Mouse (Mus musculus) midbrain, embryonic 13.5 days (tissue): ENCODE data around the gene Rps19. TPM values are rescaled to one million over a fixed set of nuclear protein-coding genes. Genes with fewer than 3 reads are reported as not detected.
A peak's percentile ranks its signal among the peaks of the same experiment; 100 is the strongest.

Experiments
- ATAC-seq: fragments of 200-750 bp; cut with Nextera tagmentation; 2 replicates; pipeline ENCODE4 v1.8.0; 2017; ENCODE audit warnings: mild to moderate bottlenecking, moderate TSS enrichment, moderate library complexity
- H3K27ac ChIP-seq: fragments of 300-500 bp; sonication (generic); 2 replicates; pipeline ENCODE4 v1.5.1; 2015; ENCODE audit warnings: inconsistent platforms, mild to moderate bottlenecking, moderate library complexity
- H3K27me3 ChIP-seq: fragments of 300-500 bp; sonication (generic); 2 replicates; pipeline ENCODE4 v1.6.1; 2015; ENCODE audit warnings: mild to moderate bottlenecking, inconsistent platforms
- H3K36me3 ChIP-seq: fragments of 300-500 bp; sonication (generic); 2 replicates; pipeline ENCODE4 v1.6.1; 2015; ENCODE audit warnings: mild to moderate bottlenecking, inconsistent platforms
- H3K4me1 ChIP-seq: fragments of 300-500 bp; sonication (generic); replicated peaks from 2 replicates; pipeline ENCODE4 v1.6.1; 2015; ENCODE audit warnings: inconsistent platforms
- H3K4me2 ChIP-seq: fragments of 300-500 bp; sonication (generic); replicated peaks from 2 replicates; pipeline ENCODE4 v1.6.1; 2015; ENCODE audit warnings: moderate library complexity, mild to moderate bottlenecking, inconsistent platforms
- H3K4me3 ChIP-seq: fragments of 300-500 bp; sonication (generic); replicated peaks from 2 replicates; pipeline ENCODE4 v1.5.1; 2015; ENCODE audit warnings: mild to moderate bottlenecking, inconsistent platforms
- H3K9ac ChIP-seq: fragments of 300-500 bp; sonication (generic); replicated peaks from 2 replicates; pipeline ENCODE4 v1.6.1; 2015; ENCODE audit warnings: mild to moderate bottlenecking, inconsistent platforms
- H3K9me3 ChIP-seq: fragments of 300-500 bp; sonication (generic); 2 replicates; pipeline ENCODE4 v1.6.1; 2016; ENCODE audit warnings: mild to moderate bottlenecking, inconsistent platforms
- WGBS: fragments of 180-500 bp; shearing (Covaris S2); methylation state at CpG from one replicate; pipeline ENCODE4 v1.1.7; 2015; 5-methylcytosine and 5-hydroxymethylcytosine counted together
- polyA plus RNA-seq: library from polyadenylated mRNA; unstranded; fragments of >200 nt; fragmentation: Nextera tagmentation; extraction: Ambion mirVana; gene quantifications from 2 replicates; pipeline ENCODE4 v1.2.1, GENCODE M21; 2015

The Rps19 gene
- polyA plus RNA-seq, 1 experiment from 2014 or later, result 1,443 TPM

GRCm38 (mm10) chr7:24896269-24896668 is 12.1 kb downstream of the Rps19 start:
- H3K36me3 ChIP-seq, result peaks cover 2% of the 10 kb centered on the region; the same call in 1 of the 2 replicates
- no peak for ATAC-seq
- 79% methylated on average over 8 of the region's 8 CpGs for WGBS
- no peaks in the 10 kb centered on the region for H3K9me3 ChIP-seq
- no peaks in the 10 kb centered on the region for H3K4me1 ChIP-seq
- no peak overlapping the region for H3K27ac ChIP-seq
- no peak overlapping the region for H3K4me3 ChIP-seq
- H3K9ac ChIP-seq, result no peak overlapping the region
- no peak overlapping the region for H3K4me2 ChIP-seq
- no peaks in the 10 kb centered on the region for H3K27me3 ChIP-seq

- no peak within 1 kb of the TSS for H3K9ac ChIP-seq
- H3K4me3 ChIP-seq, result no peak within 1 kb of the TSS
- H3K36me3 ChIP-seq, result no peaks in the 10 kb centered on the region
- no peaks in the 10 kb centered on the region for H3K9me3 ChIP-seq
- no peak within 1 kb of the TSS for H3K27ac ChIP-seq
- 84% methylated on average over 12 of the region's 12 CpGs for WGBS
- no peaks in the 10 kb centered on the region for H3K4me1 ChIP-seq
- no peak for ATAC-seq
- H3K27me3 ChIP-seq, result no peaks in the 10 kb centered on the region
- no peak within 1 kb of the TSS for H3K4me2 ChIP-seq
Measured at GRCm38 (mm10) chr7:24897224-24897623, 13.1 kb downstream of the Rps19 start, which contains the start of gene Cd79a. TSS of gene Cd79a (plus strand) at chr7:24897381.

- no peaks in the 10 kb centered on the region for H3K27me3 ChIP-seq
- no peaks in the 10 kb centered on the region for H3K9me3 ChIP-seq
- H3K4me2 ChIP-seq, result no peak overlapping the region
- no peak for ATAC-seq
- H3K27ac ChIP-seq, result no peak overlapping the region
- H3K4me1 ChIP-seq, result peaks cover 5% of the 10 kb centered on the region
- 75% methylated on average over 5 of the region's 5 CpGs for WGBS
- no peaks in the 10 kb centered on the region for H3K36me3 ChIP-seq
- no peak overlapping the region for H3K4me3 ChIP-seq
- H3K9ac ChIP-seq, result no peak overlapping the region
Measured at GRCm38 (mm10) chr7:24897959-24898358, 13.8 kb downstream of the Rps19 start.

GRCm38 (mm10) chr7:24901114-24901513 is 16.9 kb downstream of the Rps19 start:
- H3K4me1 ChIP-seq, result peaks cover 31% of the 10 kb centered on the region
- H3K36me3 ChIP-seq, result no peaks in the 10 kb centered on the region
- no peak overlapping the region for H3K9ac ChIP-seq
- no peak overlapping the region for H3K4me2 ChIP-seq
- WGBS, result 75% methylated on average over 6 of the region's 6 CpGs
- H3K27me3 ChIP-seq, result no peaks in the 10 kb centered on the region
- no peak overlapping the region for H3K27ac ChIP-seq
- no peak for ATAC-seq
- H3K9me3 ChIP-seq, result no peaks in the 10 kb centered on the region
- no peak overlapping the region for H3K4me3 ChIP-seq

- Histone ChIP-seq H3K4me1 (peaks cover 38% of the 10 kb centered on the region), H3K9ac (no peak overlapping the region), H3K9me3 (no peaks in the 10 kb centered on the region), H3K36me3 (no peaks in the 10 kb centered on the region), H3K27me3 (no peaks in the 10 kb centered on the region), H3K4me3 (no peak overlapping the region), H3K27ac (0 out of 2 replicates have a peak overlapping the region, but pooled peaks have one; percentile 1), H3K4me2 (no peak overlapping the region)
- ATAC-seq, result no peak
- 82% methylated on average over 1 of the region's 1 CpGs for WGBS
Measured at GRCm38 (mm10) chr7:24901842-24902241, 17.7 kb downstream of the Rps19 start.

GRCm38 (mm10) chr7:24902264-24902629 is 18.1 kb downstream of the Rps19 start:
- H3K4me2 ChIP-seq, result peak overlapping the region; percentile 82

GRCm38 (mm10) chr7:24902630-24903443 is 18.7 kb downstream of the Rps19 start, which contains the start of gene Arhgef1:
TSS of gene Arhgef1 (plus strand) at chr7:24902912.
- no peaks in the 10 kb centered on the region for H3K9me3 ChIP-seq
- WGBS, result 6% methylated on average over 50 of the region's 68 CpGs
- no peak for ATAC-seq

More at GRCm38 (mm10) chr7:24902264-24902629, 18.1 kb downstream of the Rps19 start:
- no peaks in the 10 kb centered on the region for H3K36me3 ChIP-seq
- H3K27me3 ChIP-seq, result no peaks in the 10 kb centered on the region
- peak overlapping the region; percentile 51; the same call in 1 of the 2 replicates for H3K27ac ChIP-seq
- WGBS, result 65% methylated on average over 2 of the region's 2 CpGs
- peaks cover 42% of the 10 kb centered on the region for H3K4me1 ChIP-seq
- no peak overlapping the region for H3K9ac ChIP-seq
- H3K9me3 ChIP-seq, result no peaks in the 10 kb centered on the region
- ATAC-seq, result no peak
- peak overlapping the region; percentile 68 for H3K4me3 ChIP-seq

GRCm38 (mm10) chr7:24903444-24903825 is 19.3 kb downstream of the Rps19 start:
- no peak overlapping the region for H3K27ac ChIP-seq
- ATAC-seq, result no peak
- peaks cover 42% of the 10 kb centered on the region for H3K4me1 ChIP-seq
- no peaks in the 10 kb centered on the region for H3K9me3 ChIP-seq
- WGBS, result 46% methylated on average over 10 of the region's 10 CpGs
- peak overlapping the region; percentile 82 for H3K4me2 ChIP-seq
- peak overlapping the region; percentile 68 for H3K4me3 ChIP-seq
- H3K27me3 ChIP-seq, result no peaks in the 10 kb centered on the region
- peaks cover 6% of the 10 kb centered on the region for H3K36me3 ChIP-seq
- peak overlapping the region; percentile 77; the same call in 1 of the 2 replicates for H3K9ac ChIP-seq

More at GRCm38 (mm10) chr7:24902630-24903443, 18.7 kb downstream of the Rps19 start, which contains the start of gene Arhgef1:
- H3K4me1 ChIP-seq, result peaks cover 42% of the 10 kb centered on the region
- H3K4me2 ChIP-seq, result peak within 1 kb of the TSS; percentile 82
- 0 out of 2 replicates have a peak, but pooled peaks cover under 1% of the 10 kb centered on the region for H3K36me3 ChIP-seq
- no peaks in the 10 kb centered on the region for H3K27me3 ChIP-seq
- peak within 1 kb of the TSS; percentile 68 for H3K4me3 ChIP-seq
- H3K9ac ChIP-seq, result peak within 1 kb of the TSS; percentile 77
- peak within 1 kb of the TSS; percentile 51; the same call in 1 of the 2 replicates for H3K27ac ChIP-seq

GRCm38 (mm10) chr7:24904070-24904483 is 19.9 kb downstream of the Rps19 start:
- H3K27ac ChIP-seq, result peak overlapping the region; percentile 83
- peak overlapping the region; percentile 75 for H3K9ac ChIP-seq
- H3K4me1 ChIP-seq, result peaks cover 42% of the 10 kb centered on the region
- H3K36me3 ChIP-seq, result peaks cover 13% of the 10 kb centered on the region
- WGBS, result under 1% methylated on average over 30 of the region's 30 CpGs
- peak overlapping the region; percentile 68 for H3K4me3 ChIP-seq
- H3K4me2 ChIP-seq, result peak overlapping the region; percentile 82
- no peaks in the 10 kb centered on the region for H3K9me3 ChIP-seq
- ATAC-seq, result peak; percentile 97
- H3K27me3 ChIP-seq, result no peaks in the 10 kb centered on the region

- H3K27ac ChIP-seq, result peak overlapping the region; percentile 83
- H3K27me3 ChIP-seq, result no peaks in the 10 kb centered on the region
- ATAC-seq, result peak; percentile 35
- 22% methylated on average over 3 of the region's 3 CpGs for WGBS
- H3K4me1 ChIP-seq, result peaks cover 42% of the 10 kb centered on the region
- H3K4me2 ChIP-seq, result peak overlapping the region; percentile 82
- H3K9me3 ChIP-seq, result no peaks in the 10 kb centered on the region
- peak overlapping the region; percentile 75 for H3K9ac ChIP-seq
- peak overlapping the region; percentile 68 for H3K4me3 ChIP-seq
- H3K36me3 ChIP-seq, result peaks cover 15% of the 10 kb centered on the region
Measured at GRCm38 (mm10) chr7:24904936-24905335, 20.8 kb downstream of the Rps19 start.

GRCm38 (mm10) chr7:24906551-24906950 is 22.4 kb downstream of the Rps19 start:
- H3K9ac ChIP-seq, result no peak overlapping the region
- H3K4me1 ChIP-seq, result peaks cover 42% of the 10 kb centered on the region
- WGBS, result 47% methylated on average over 6 of the region's 6 CpGs

GRCm38 (mm10) chr7:24907211-24907748 is 23.1 kb downstream of the Rps19 start:
- H3K9ac ChIP-seq, result no peak overlapping the region; the same call in 1 of the 2 replicates

More at GRCm38 (mm10) chr7:24906551-24906950, 22.4 kb downstream of the Rps19 start:
- no peaks in the 10 kb centered on the region for H3K27me3 ChIP-seq
- no peak overlapping the region for H3K4me3 ChIP-seq
- H3K27ac ChIP-seq, result no peak overlapping the region
- H3K9me3 ChIP-seq, result no peaks in the 10 kb centered on the region
- H3K4me2 ChIP-seq, result no peak overlapping the region
- H3K36me3 ChIP-seq, result peaks cover 22% of the 10 kb centered on the region
- no peak for ATAC-seq

More at GRCm38 (mm10) chr7:24907211-24907748, 23.1 kb downstream of the Rps19 start:
- Histone ChIP-seq H3K4me3 (no peak overlapping the region), H3K36me3 (peaks cover 29% of the 10 kb centered on the region), H3K27ac (no peak overlapping the region), H3K27me3 (no peaks in the 10 kb centered on the region), H3K9me3 (no peaks in the 10 kb centered on the region), H3K4me2 (no peak overlapping the region), H3K4me1 (peaks cover 42% of the 10 kb centered on the region)
- 41% methylated on average over 13 of the region's 13 CpGs for WGBS
- ATAC-seq, result no peak
